In genomic region chr6:3494285-3494684, GRCm38 (mm10) we compare ENCODE assay signal across 25 mouse cellular contexts. TPM values are rescaled to one million over a fixed set of nuclear protein-coding genes. Genes with fewer than 3 reads are reported as not detected.
A peak's percentile ranks its signal among the peaks of the same experiment; 100 is the strongest.
DNase-seq lines count a peak whose midpoint lies in the region; ATAC-seq and TF ChIP-seq lines count a peak whose summit lies in the region.
"Had no signal": no experiment of that assay in that cellular context is flagged by ENCODE, and none has a peak within 500 bp of the region (broad histone marks: within the 10 kb centered on the region; RNA-seq: fewer than 3 reads in every experiment).

No protein-coding gene starts in this region.

- 83% methylated on average over 5 of the region's 5 CpGs for WGBS in midbrain, postnatal 0 days

- TF ChIP-seq CTCF in midbrain, postnatal 0 days (IDR thresholded peaks at IDR 0.05), result no peak

- no peaks in the 10 kb centered on the region for H3K9me3 ChIP-seq in midbrain, postnatal 0 days (ENCODE audit: low read length)
- H3K9me3 ChIP-seq: embryonic facial prominence, embryonic 13.5 days; embryonic facial prominence, embryonic 15.5 days; forebrain, embryonic 10.5 days; forebrain, embryonic 12.5 days; G1E had no signal

- no peak overlapping the region for H3K4me2 ChIP-seq in midbrain, postnatal 0 days (ENCODE audit: low read depth, low read length, poor library complexity, severe bottlenecking)
- H3K4me2 ChIP-seq: embryonic facial prominence, embryonic 13.5 days; embryonic facial prominence, embryonic 15.5 days; forebrain, embryonic 12.5 days had no signal

- H3K36me3 ChIP-seq in midbrain, postnatal 0 days (ENCODE audit: insufficient read depth, low read length), result no peaks in the 10 kb centered on the region
- H3K36me3 ChIP-seq: embryonic facial prominence, embryonic 13.5 days; embryonic facial prominence, embryonic 15.5 days; forebrain, embryonic 10.5 days; forebrain, embryonic 12.5 days; G1E had no signal

- peak; percentile 27; the same call in 1 of the 2 replicates for ATAC-seq in neutrophil, adult 5-6 weeks (ENCODE audit: extremely low read depth, insufficient number of reproducible peaks, low FRiP score, poor library complexity, severe bottlenecking)
- ATAC-seq in midbrain, postnatal 0 days (ENCODE audit: low FRiP score), result no peak
- ATAC-seq: activated CD4-positive, CD25-positive, alpha-beta regulatory T cell, adult 4 months; forebrain, embryonic 14.5 days; forebrain, postnatal 0 days; Patski had no signal

- no peak overlapping the region for H3K27ac ChIP-seq in midbrain, postnatal 0 days (ENCODE audit: low read depth, low read length)
- H3K27ac ChIP-seq: embryonic facial prominence, embryonic 13.5 days; embryonic facial prominence, embryonic 15.5 days; forebrain, embryonic 10.5 days; forebrain, embryonic 12.5 days had no signal

- peaks cover 2% of the 10 kb centered on the region; the same call in 1 of the 2 replicates for H3K4me1 ChIP-seq in midbrain, postnatal 0 days (ENCODE audit: insufficient read depth, low read length)
- H3K4me1 ChIP-seq: embryonic facial prominence, embryonic 13.5 days had no signal

- peak; percentile 39 for DNase-seq in A20 (ENCODE audit: low read depth, low spot score)
- peak; percentile 9 to 19 for DNase-seq in B cell, adult 2 months
- DNase-seq in embryo, embryonic 9.5 days (ENCODE audit: extremely low spot score), result no peak
- no peak for DNase-seq in midbrain, postnatal 0 days (ENCODE audit: low spot score)
- no peak for DNase-seq in urinary bladder, postnatal 14 days (ENCODE audit: low spot score)
- DNase-seq: adrenal gland, adult 8-10 months; adrenal gland, postnatal 14 days; adrenal gland, postnatal 36 days; cerebellum, adult 11-12 months; cerebellum, adult 2 months; cerebellum, adult 9-10 months; cerebellum, postnatal 10 days; cerebellum, postnatal 25 days; forebrain, postnatal 0 days had no signal

- no peak overlapping the region for H3K9ac ChIP-seq in midbrain, postnatal 0 days (replicated peaks; ENCODE audit: low read length, poor library complexity, severe bottlenecking)
- H3K9ac ChIP-seq: embryonic facial prominence, embryonic 13.5 days; embryonic facial prominence, embryonic 15.5 days; forebrain, embryonic 12.5 days; forebrain, postnatal 0 days had no signal

- H3K4me3 ChIP-seq in midbrain, postnatal 0 days (ENCODE audit: low read depth, low read length), result no peak overlapping the region
- H3K4me3 ChIP-seq: embryonic facial prominence, embryonic 13.5 days; embryonic facial prominence, embryonic 15.5 days; erythroblast, embryonic 14.5 days; forebrain, embryonic 10.5 days; forebrain, embryonic 12.5 days had no signal

- no peaks in the 10 kb centered on the region for H3K27me3 ChIP-seq in midbrain, postnatal 0 days (ENCODE audit: insufficient read depth, low read length)
- H3K27me3 ChIP-seq: embryonic facial prominence, embryonic 15.5 days; forebrain, embryonic 12.5 days had no signal

RNA-seq across cellular contexts. Expression of gene Hepacam2, which starts 3.8 kb away (rescaled TPM):
- 11.3 and 13.6 TPM in 2 replicates for total RNA-seq in neutrophil, adult 5-6 weeks (2017)
- 2.0 and 3.0 TPM in 2 replicates for total RNA-seq in midbrain, postnatal 0 days (2014; rRNA removed)
- polyA plus RNA-seq in midbrain, postnatal 0 days (2015; fragmentation: Nextera tagmentation; extraction: Ambion mirVana), result 1.4 and 1.6 TPM in 2 replicates
- total RNA-seq: adrenal gland, postnatal 14 days had no signal
- polyA plus RNA-seq: C2C12; erythroblast, embryonic 14.5 days; G1E had no signal

RNA-seq across cellular contexts. Expression of gene Vps50, which starts 3.9 kb away (rescaled TPM):
- 16.2 and 19.4 TPM in 2 replicates for total RNA-seq in neutrophil, adult 5-6 weeks (2017)
- total RNA-seq in midbrain, postnatal 0 days (2014; rRNA removed), result 36.5 and 40.9 TPM in 2 replicates
- polyA plus RNA-seq in midbrain, postnatal 0 days (2015; fragmentation: Nextera tagmentation; extraction: Ambion mirVana), result 46.4 and 51.8 TPM in 2 replicates

Comparison
In these comparisons a context has a peak if more than half of its experiments do, and no peak if none do; other contexts are left out.
1. DNase-seq: peak in A20 (single experiment) and B cell, adult 2 months (2 of 2); none in embryo, embryonic 9.5 days (single experiment), midbrain, postnatal 0 days (single experiment) and urinary bladder, postnatal 14 days (single experiment).